ENCODE assay signal across 8 mouse cellular contexts in genomic region chr5:134350660-134351059, GRCm38 (mm10). TPM values are rescaled to one million over a fixed set of nuclear protein-coding genes. Genes with fewer than 3 reads are reported as not detected.
DNase-seq lines count a peak whose midpoint lies in the region; ATAC-seq and TF ChIP-seq lines count a peak whose summit lies in the region.

No protein-coding gene starts in this region.

- peak overlapping the region; percentile 34 for H3K4me2 ChIP-seq in embryonic facial prominence, embryonic 15.5 days (replicated peaks)
- peak overlapping the region; percentile 42; the same call in 1 of the 2 replicates for H3K4me2 ChIP-seq in heart, embryonic 12.5 days
- peak overlapping the region; percentile 34 for H3K4me2 ChIP-seq in kidney, embryonic 14.5 days (replicated peaks; ENCODE audit: low read depth, low read length)
- peak overlapping the region; percentile 45 for H3K4me2 ChIP-seq in lung, embryonic 14.5 days
- no peak overlapping the region; the same call in 1 of the 2 replicates for H3K4me2 ChIP-seq in neural tube, embryonic 14.5 days (ENCODE audit: low read depth, low read length)

- peak; percentile 82 for ATAC-seq in embryonic facial prominence, embryonic 15.5 days (ENCODE audit: insufficient number of reproducible peaks, low FRiP score, low TSS enrichment, low read depth)
- peak; percentile 78; the same call in 1 of the 2 replicates for ATAC-seq in heart, embryonic 12.5 days (ENCODE audit: insufficient number of reproducible peaks, low FRiP score)
- ATAC-seq in kidney, embryonic 14.5 days (ENCODE audit: low FRiP score, low TSS enrichment): peak; percentile 92
- peak; percentile 88 for ATAC-seq in lung, embryonic 14.5 days (ENCODE audit: insufficient read depth)
- peak; percentile 66 for ATAC-seq in neural tube, embryonic 14.5 days (ENCODE audit: low read depth)

- H3K36me3 ChIP-seq in embryonic facial prominence, embryonic 15.5 days: no peaks in the 10 kb centered on the region
- H3K36me3 ChIP-seq in heart, embryonic 12.5 days: peaks cover 1% of the 10 kb centered on the region; the same call in 1 of the 2 replicates
- H3K36me3 ChIP-seq in kidney, embryonic 14.5 days (ENCODE audit: control insufficient read depth, insufficient read depth, low read length): no peaks in the 10 kb centered on the region
- H3K36me3 ChIP-seq in lung, embryonic 14.5 days (ENCODE audit: insufficient read depth): no peaks in the 10 kb centered on the region
- H3K36me3 ChIP-seq in neural tube, embryonic 14.5 days (ENCODE audit: control insufficient read depth, insufficient read depth, low read length): no peaks in the 10 kb centered on the region

- 0 out of 2 replicates have a peak overlapping the region, but pooled peaks have one; percentile 13 for H3K4me3 ChIP-seq in embryonic facial prominence, embryonic 15.5 days (replicated peaks)
- no peak overlapping the region for H3K4me3 ChIP-seq in heart, embryonic 12.5 days
- 0 out of 2 replicates have a peak overlapping the region, but pooled peaks have one; percentile 9 for H3K4me3 ChIP-seq in kidney, embryonic 14.5 days (ENCODE audit: low read length)
- 0 out of 2 replicates have a peak overlapping the region, but pooled peaks have one; percentile 6 for H3K4me3 ChIP-seq in lung, embryonic 14.5 days (ENCODE audit: low read depth, low read length)
- H3K4me3 ChIP-seq in neural tube, embryonic 14.5 days (ENCODE audit: low read depth, low read length): no peak overlapping the region

- H3K27ac ChIP-seq in embryonic facial prominence, embryonic 15.5 days (replicated peaks): peak overlapping the region; percentile 71
- no peak overlapping the region for H3K27ac ChIP-seq in heart, embryonic 12.5 days (ENCODE audit: poor library complexity, severe bottlenecking)
- no peak overlapping the region for H3K27ac ChIP-seq in kidney, embryonic 14.5 days (ENCODE audit: low read depth, low read length)
- no peak overlapping the region for H3K27ac ChIP-seq in lung, embryonic 14.5 days (ENCODE audit: low read depth)
- H3K27ac ChIP-seq in neural tube, embryonic 14.5 days (ENCODE audit: low read depth, low read length): no peak overlapping the region

- peak; percentile 89 for DNase-seq in ES-CJ7 (ENCODE audit: low read depth, low spot score)
- DNase-seq in adrenal gland, adult 2 months: peak; percentile 91
- DNase-seq in lung, embryonic 14.5 days: peak; percentile 82
- DNase-seq in thymus, postnatal 4 days: peak; percentile 74

- no peak for TF ChIP-seq CTCF in lung, embryonic 14.5 days (IDR thresholded peaks at IDR 0.05; ENCODE audit: low read depth)

- H3K4me1 ChIP-seq in embryonic facial prominence, embryonic 15.5 days: peaks cover 26% of the 10 kb centered on the region
- peaks cover 20% of the 10 kb centered on the region for H3K4me1 ChIP-seq in heart, embryonic 12.5 days (replicated peaks)
- H3K4me1 ChIP-seq in kidney, embryonic 14.5 days (ENCODE audit: control insufficient read depth, insufficient read depth, low read length): 0 out of 2 replicates have a peak, but pooled peaks cover 3% of the 10 kb centered on the region
- peaks cover 5% of the 10 kb centered on the region; the same call in 1 of the 2 replicates for H3K4me1 ChIP-seq in lung, embryonic 14.5 days (ENCODE audit: insufficient read depth)
- no peaks in the 10 kb centered on the region for H3K4me1 ChIP-seq in neural tube, embryonic 14.5 days (ENCODE audit: control insufficient read depth, insufficient read depth, low read length)

- no peaks in the 10 kb centered on the region for H3K9me3 ChIP-seq in embryonic facial prominence, embryonic 15.5 days (replicated peaks)
- no peaks in the 10 kb centered on the region for H3K9me3 ChIP-seq in heart, embryonic 12.5 days (replicated peaks)
- no peaks in the 10 kb centered on the region for H3K9me3 ChIP-seq in kidney, embryonic 14.5 days (ENCODE audit: control insufficient read depth, low read length)
- H3K9me3 ChIP-seq in lung, embryonic 14.5 days (ENCODE audit: low read depth, low read length): no peaks in the 10 kb centered on the region
- no peaks in the 10 kb centered on the region for H3K9me3 ChIP-seq in neural tube, embryonic 14.5 days (ENCODE audit: control insufficient read depth, low read length)

- H3K9ac ChIP-seq in embryonic facial prominence, embryonic 15.5 days: no peak overlapping the region
- no peak overlapping the region for H3K9ac ChIP-seq in heart, embryonic 12.5 days
- peak overlapping the region; percentile 40; the same call in 1 of the 2 replicates for H3K9ac ChIP-seq in kidney, embryonic 14.5 days (ENCODE audit: low read depth, low read length)
- H3K9ac ChIP-seq in lung, embryonic 14.5 days: no peak overlapping the region
- no peak overlapping the region for H3K9ac ChIP-seq in neural tube, embryonic 14.5 days (replicated peaks; ENCODE audit: low read depth, low read length)

- no peaks in the 10 kb centered on the region for H3K27me3 ChIP-seq in embryonic facial prominence, embryonic 15.5 days
- no peaks in the 10 kb centered on the region for H3K27me3 ChIP-seq in heart, embryonic 12.5 days (replicated peaks)
- H3K27me3 ChIP-seq in kidney, embryonic 14.5 days (ENCODE audit: control insufficient read depth, insufficient read depth, low read length): no peaks in the 10 kb centered on the region
- no peaks in the 10 kb centered on the region for H3K27me3 ChIP-seq in lung, embryonic 14.5 days (ENCODE audit: insufficient read depth, low read length)
- no peaks in the 10 kb centered on the region for H3K27me3 ChIP-seq in neural tube, embryonic 14.5 days (ENCODE audit: control insufficient read depth, insufficient read depth, low read length)

- 14% methylated on average over 10 of the region's 10 CpGs for WGBS in embryonic facial prominence, embryonic 15.5 days
- 17% methylated on average over 10 of the region's 10 CpGs for WGBS in heart, embryonic 12.5 days
- 7% methylated on average over 10 of the region's 10 CpGs for whole genome bisulfite sequencing in kidney, embryonic 14.5 days
- 14% methylated on average over 10 of the region's 10 CpGs for WGBS in lung, embryonic 14.5 days
- WGBS in neural tube, embryonic 14.5 days: 18% methylated on average over 10 of the region's 10 CpGs

RNA-seq across cellular contexts. Expression of gene Gtf2i, which starts 36.1 kb away (rescaled TPM):
- total RNA-seq in adrenal gland, adult 2 months (2021): 100 to 1,000 TPM; 239 to 244 TPM
- polyA plus RNA-seq in adrenal gland, adult 2 months (2012; rRNA removed): 104 and 110 TPM in 2 replicates
- polyA plus RNA-seq in embryonic facial prominence, embryonic 15.5 days (2015; fragmentation: Nextera tagmentation; extraction: Ambion mirVana): 190 and 202 TPM in 2 replicates
- 157 and 165 TPM in 2 replicates for polyA plus RNA-seq in heart, embryonic 12.5 days (2016; fragmentation: Nextera tagmentation; extraction: Ambion mirVana)
- 131 and 196 TPM in 2 replicates for polyA plus RNA-seq in kidney, embryonic 14.5 days (2014; fragmentation: Nextera tagmentation; extraction: Ambion mirVana)
- polyA plus RNA-seq in lung, embryonic 14.5 days (2014; fragmentation: Nextera tagmentation; extraction: Ambion mirVana): 183 and 185 TPM in 2 replicates
- 111 and 141 TPM in 2 replicates for polyA plus RNA-seq in neural tube, embryonic 14.5 days (2014; fragmentation: Nextera tagmentation; extraction: Ambion mirVana)

Comparison
In these comparisons a context has a peak if more than half of its experiments do, and no peak if none do; other contexts are left out.
1. H3K4me3 ChIP-seq: peak in embryonic facial prominence, embryonic 15.5 days (single experiment), kidney, embryonic 14.5 days (single experiment) and lung, embryonic 14.5 days (single experiment); none in heart, embryonic 12.5 days (single experiment) and neural tube, embryonic 14.5 days (single experiment).
2. Peak in every context shown above with its lines, with median percentiles within 50 percentile points of each other: DNase-seq and ATAC-seq.